In genomic region chr11:30899312-30899711, GRCm38 (mm10) we compare ENCODE assay signal across 28 mouse cellular contexts. TPM values are rescaled to one million over a fixed set of nuclear protein-coding genes. Genes with fewer than 3 reads are reported as not detected.
"Had no signal": no experiment of that assay in that cellular context is flagged by ENCODE, and none has a peak within 500 bp of the region (broad histone marks: within the 10 kb centered on the region; RNA-seq: fewer than 3 reads in every experiment).

No protein-coding gene starts in this region.

- DNase-seq: gastrocnemius, postnatal 14 days; gastrocnemius, postnatal 36 days; heart, adult 18-20 months; heart, postnatal 14 days; heart, postnatal 36 days; kidney, adult 11 months; kidney, adult 2 months; kidney, adult 9 months; kidney, postnatal 14 days; kidney, postnatal 4 days; liver; liver, embryonic 13.5 days had no signal

- H3K27ac ChIP-seq: heart, embryonic 13.5 days; heart, embryonic 15.5 days; hindbrain, embryonic 13.5 days; kidney, embryonic 15.5 days; kidney, postnatal 0 days; layer of hippocampus, adult 2 months; left cerebral cortex, adult 2 months; limb, embryonic 10.5 days; limb, embryonic 12.5 days; liver, embryonic 13.5 days; liver, embryonic 15.5 days had no signal

- H3K9ac ChIP-seq: heart, embryonic 13.5 days; heart, embryonic 15.5 days; hindbrain, embryonic 13.5 days; kidney, embryonic 15.5 days; limb, embryonic 12.5 days; liver, embryonic 13.5 days; liver, embryonic 15.5 days had no signal

- H3K9me3 ChIP-seq: heart, embryonic 13.5 days; heart, embryonic 15.5 days; hindbrain, embryonic 13.5 days; kidney, embryonic 15.5 days; limb, embryonic 10.5 days; liver, embryonic 13.5 days; liver, embryonic 15.5 days had no signal

- H3K27me3 ChIP-seq: heart, embryonic 13.5 days; heart, embryonic 15.5 days; hindbrain, embryonic 13.5 days; kidney, embryonic 15.5 days; limb, embryonic 12.5 days; liver, embryonic 13.5 days; liver, embryonic 15.5 days had no signal

- H3K4me2 ChIP-seq: heart, embryonic 11.5 days; heart, embryonic 13.5 days; heart, embryonic 15.5 days; hindbrain, embryonic 13.5 days; kidney, embryonic 15.5 days; limb, embryonic 12.5 days; liver, embryonic 11.5 days; liver, embryonic 13.5 days; liver, embryonic 15.5 days had no signal

- H3K4me1 ChIP-seq: heart, embryonic 13.5 days; heart, embryonic 15.5 days; hindbrain, embryonic 13.5 days; kidney, embryonic 15.5 days; limb, embryonic 10.5 days; limb, embryonic 12.5 days; liver, embryonic 13.5 days; liver, embryonic 15.5 days had no signal

- H3K36me3 ChIP-seq: heart, embryonic 13.5 days; heart, embryonic 15.5 days; hindbrain, embryonic 13.5 days; kidney, embryonic 15.5 days; limb, embryonic 10.5 days; limb, embryonic 12.5 days; liver, embryonic 13.5 days; liver, embryonic 15.5 days had no signal

- ATAC-seq: hindbrain, embryonic 16.5 days; intestine, embryonic 16.5 days had no signal

- H3K4me3 ChIP-seq: heart, embryonic 13.5 days; heart, embryonic 15.5 days; hindbrain, embryonic 13.5 days; kidney, embryonic 15.5 days; layer of hippocampus, adult 2 months; left cerebral cortex, adult 2 months; limb, embryonic 10.5 days; limb, embryonic 12.5 days; liver, embryonic 13.5 days; liver, embryonic 15.5 days had no signal

RNA-seq across cellular contexts. Expression of gene Gpr75, which starts 14.2 kb away (rescaled TPM):
- total RNA-seq: heart, adult 18-20 months; hematopoietic stem cell, adult 5-6 weeks had no signal
- polyA plus RNA-seq: heart, postnatal 0 days; liver, embryonic 11.5 days had no signal
